Mouse (Mus musculus) megakaryocyte, embryonic 14.5 days (primary cell): ENCODE data around the gene Ift52. TPM values are rescaled to one million over a fixed set of nuclear protein-coding genes. Genes with fewer than 3 reads are reported as not detected.

Experiments used
- H3K27me3 ChIP-seq: replicated peaks from 2 replicates; pipeline ENCODE3; 2012; ENCODE audit warnings: inconsistent platforms
- H3K36me3 ChIP-seq: replicated peaks from 2 replicates; pipeline ENCODE3; 2012; ENCODE audit warnings: low read length, inconsistent platforms, mixed read lengths
- H3K4me1 ChIP-seq: 2 replicates; pipeline ENCODE4 v1.6.1; 2012; ENCODE audit warnings: inconsistent platforms
- H3K4me3 ChIP-seq: replicated peaks from 2 replicates; pipeline ENCODE3; 2012; ENCODE audit warnings: moderate library complexity, mild to moderate bottlenecking, inconsistent platforms
- H3K9me3 ChIP-seq: 2 replicates; pipeline ENCODE4 v1.6.1; 2012; ENCODE audit warnings: inconsistent platforms
- FLI1 ChIP-seq: IDR thresholded peaks from 2 replicates; pipeline ENCODE4 v1.6.1; 2012; ENCODE audit warnings: low read length, inconsistent platforms, mixed read lengths
- GATA1 ChIP-seq: IDR thresholded peaks from 3 replicates; pipeline ENCODE4 v1.6.1; 2012; ENCODE audit warnings: mixed read lengths, low read length, inconsistent platforms, borderline replicate concordance
- polyA plus RNA-seq: library from polyadenylated mRNA; stranded (reverse); fragments of >175 nt; gene quantifications from 2 replicates; pipeline ENCODE4 v1.2.3, GENCODE M21; 2012; ENCODE audit warnings: low replicate concordance; ENCODE audit not compliant: insufficient read depth

The Ift52 gene
- polyA plus RNA-seq, 1 experiment, result 3.2 TPM

- H3K9me3 ChIP-seq, result peaks cover 5% of the 10 kb centered on the region
- H3K4me3 ChIP-seq, result no peak overlapping the region
- no peaks in the 10 kb centered on the region for H3K36me3 ChIP-seq
- no peak for TF ChIP-seq GATA1
- TF ChIP-seq FLI1, result no peak
- peaks cover 37% of the 10 kb centered on the region for H3K27me3 ChIP-seq
- H3K4me1 ChIP-seq, result peaks cover 11% of the 10 kb centered on the region; the same call in 1 of the 2 replicates
Observed at GRCm38 (mm10) chr2:163007299-163007698, 9.9 kb upstream of the Ift52 start.

- no peaks in the 10 kb centered on the region for H3K9me3 ChIP-seq
- no peaks in the 10 kb centered on the region for H3K27me3 ChIP-seq
- no peak overlapping the region for H3K4me3 ChIP-seq
- no peak for TF ChIP-seq FLI1
- no peak for TF ChIP-seq GATA1
- H3K36me3 ChIP-seq, result peaks cover 100% of the 10 kb centered on the region
- H3K4me1 ChIP-seq, result no peaks in the 10 kb centered on the region
Observed at GRCm38 (mm10) chr2:163031289-163031688, 14.1 kb downstream of the Ift52 start.

GRCm38 (mm10) chr2:163031757-163032156 is 14.6 kb downstream of the Ift52 start:
- Histone ChIP-seq H3K36me3 (peaks cover 100% of the 10 kb centered on the region), H3K4me3 (no peak overlapping the region), H3K27me3 (no peaks in the 10 kb centered on the region), H3K4me1 (no peaks in the 10 kb centered on the region), H3K9me3 (no peaks in the 10 kb centered on the region)
- TF ChIP-seq GATA1 (no peak), FLI1 (no peak)

- H3K4me3 ChIP-seq, result no peak overlapping the region
- no peaks in the 10 kb centered on the region for H3K4me1 ChIP-seq
- no peaks in the 10 kb centered on the region for H3K27me3 ChIP-seq
- H3K36me3 ChIP-seq, result peaks cover 100% of the 10 kb centered on the region
- no peaks in the 10 kb centered on the region for H3K9me3 ChIP-seq
- no peak for TF ChIP-seq GATA1
- no peak for TF ChIP-seq FLI1
Observed at GRCm38 (mm10) chr2:163032622-163033021, 15.5 kb downstream of the Ift52 start.

- Histone ChIP-seq H3K9me3 (no peaks in the 10 kb centered on the region), H3K36me3 (peaks cover 93% of the 10 kb centered on the region), H3K4me1 (peaks cover 8% of the 10 kb centered on the region), H3K27me3 (no peaks in the 10 kb centered on the region), H3K4me3 (no peak overlapping the region)
- no peak for TF ChIP-seq FLI1
Observed at GRCm38 (mm10) chr2:163039940-163040339, 22.8 kb downstream of the Ift52 start.

- Histone ChIP-seq H3K4me1 (peaks cover 15% of the 10 kb centered on the region), H3K36me3 (peaks cover 78% of the 10 kb centered on the region), H3K4me3 (peak overlapping the region; percentile 16), H3K9me3 (no peaks in the 10 kb centered on the region), H3K27me3 (no peaks in the 10 kb centered on the region)
- TF ChIP-seq GATA1, result no peak
- TF ChIP-seq FLI1, result no peak
Observed at GRCm38 (mm10) chr2:163048125-163048524, 31.0 kb downstream of the Ift52 start.

GRCm38 (mm10) chr2:163049116-163049515 is 32.0 kb downstream of the Ift52 start:
- TF ChIP-seq GATA1 (no peak), FLI1 (no peak)
- Histone ChIP-seq H3K4me3 (no peak overlapping the region), H3K27me3 (no peaks in the 10 kb centered on the region), H3K36me3 (peaks cover 69% of the 10 kb centered on the region), H3K4me1 (peaks cover 20% of the 10 kb centered on the region), H3K9me3 (no peaks in the 10 kb centered on the region)

GRCm38 (mm10) chr2:163051691-163052090 is 34.5 kb downstream of the Ift52 start:
- Histone ChIP-seq H3K4me1 (peaks cover 46% of the 10 kb centered on the region), H3K36me3 (peaks cover 45% of the 10 kb centered on the region), H3K9me3 (no peaks in the 10 kb centered on the region), H3K27me3 (no peaks in the 10 kb centered on the region), H3K4me3 (no peak overlapping the region)
- no peak for TF ChIP-seq FLI1
- TF ChIP-seq GATA1, result no peak

- no peak overlapping the region for H3K4me3 ChIP-seq
Observed at GRCm38 (mm10) chr2:163052101-163052500, 34.9 kb downstream of the Ift52 start.

GRCm38 (mm10) chr2:163052826-163053225 is 35.7 kb downstream of the Ift52 start:
- H3K9me3 ChIP-seq, result no peaks in the 10 kb centered on the region
- no peak for TF ChIP-seq GATA1
- TF ChIP-seq FLI1, result no peak
- no peaks in the 10 kb centered on the region for H3K27me3 ChIP-seq

More at GRCm38 (mm10) chr2:163052101-163052500, 34.9 kb downstream of the Ift52 start:
- H3K27me3 ChIP-seq, result no peaks in the 10 kb centered on the region
- TF ChIP-seq GATA1 (no peak), FLI1 (no peak)
- no peaks in the 10 kb centered on the region for H3K9me3 ChIP-seq
- peaks cover 50% of the 10 kb centered on the region for H3K4me1 ChIP-seq
- H3K36me3 ChIP-seq, result peaks cover 41% of the 10 kb centered on the region

GRCm38 (mm10) chr2:163054335-163054840 is 37.2 kb downstream of the Ift52 start, which contains the start of gene Mybl2:
TSS of gene Mybl2 (plus strand) at chr2:163054687.
- H3K36me3 ChIP-seq, result peaks cover 24% of the 10 kb centered on the region
- H3K4me1 ChIP-seq, result peaks cover 42% of the 10 kb centered on the region
- TF ChIP-seq FLI1 (peak; percentile 19; the same call in 1 of the 2 replicates), GATA1 (no peak)
- H3K27me3 ChIP-seq, result no peaks in the 10 kb centered on the region
- H3K9me3 ChIP-seq, result no peaks in the 10 kb centered on the region
- peak within 1 kb of the TSS; percentile 95 for H3K4me3 ChIP-seq

More at GRCm38 (mm10) chr2:163052826-163053225, 35.7 kb downstream of the Ift52 start:
- peaks cover 51% of the 10 kb centered on the region for H3K4me1 ChIP-seq
- H3K36me3 ChIP-seq, result peaks cover 35% of the 10 kb centered on the region
- no peak overlapping the region for H3K4me3 ChIP-seq
